Mouse (Mus musculus) adrenal gland, adult 18-20 months (tissue): ENCODE data around the gene Tpst1. TPM values are rescaled to one million over a fixed set of nuclear protein-coding genes. Genes with fewer than 3 reads are reported as not detected.
A peak's percentile ranks its signal among the peaks of the same experiment; 100 is the strongest.
"Not testable (repeated sequence)": the region's sequence is repeated elsewhere in the genome, so short reads cannot be mapped to it uniquely, and the experiment has no call there.

Experiments used
- DNase-seq, 2 experiments: peaks; one replicate each; pipeline ENCODE4 v3.0.0; 2021 to 2022; ENCODE audit warnings: low spot score in 2 of 2
- long read RNA-seq, 2 experiments: library from polyadenylated mRNA; stranded (forward); transcript quantifications; one replicate each; pipeline ENCODE4 v2.0.0; 2021
- total RNA-seq, 2 experiments: library from RNA; stranded (reverse); gene quantifications; 1 replicate in 1 of 2; 2 replicates in 1 of 2; pipeline ENCODE4 v1.2.3; 2021

Tpst1 gene
- 10 to 100 TPM; 27.2 to 28.8 TPM for total RNA-seq
- long read RNA-seq, experiment 1, transcript Tpst1-201 (6 exons, 2,050 nt) = major isoform, 25 of 30 reads
- long read RNA-seq, experiment 1, partial matches to known transcripts = 1 of 30 reads
- long read RNA-seq, experiment 1, other reads (novel, unspliced or antisense) = 4 of 30 reads
- long read RNA-seq, experiment 2, transcript Tpst1-201 (6 exons, 2,050 nt) = major isoform, 57 of 71 reads
- long read RNA-seq, experiment 2, partial matches to known transcripts = 6 of 71 reads
- long read RNA-seq, experiment 2, other reads (novel, unspliced or antisense) = 8 of 71 reads

DNA sequence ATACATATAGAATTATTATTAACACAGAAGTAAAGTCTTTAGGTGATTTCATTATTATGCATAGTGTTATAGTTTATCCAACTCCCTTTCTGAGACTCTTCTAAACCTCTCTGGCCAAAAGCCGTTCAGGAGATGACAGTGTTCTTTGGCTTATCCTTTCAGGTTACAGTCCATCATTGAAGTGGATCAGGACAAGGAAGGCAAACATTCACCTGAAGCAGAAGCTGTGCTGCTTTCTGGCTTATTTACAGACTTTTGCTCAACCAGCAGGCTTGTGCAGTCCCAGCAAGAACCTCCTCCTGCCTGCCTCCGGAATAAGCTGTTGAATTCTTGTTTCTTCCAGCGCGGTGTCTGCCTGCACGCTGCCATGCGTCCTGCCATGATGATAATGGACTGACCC is at the start of gene Tpst1:
TSS of gene Tpst1 (plus strand) at position 301 of the 400 bp plus-strand sequence.
- DNase-seq = no peak

DNA sequence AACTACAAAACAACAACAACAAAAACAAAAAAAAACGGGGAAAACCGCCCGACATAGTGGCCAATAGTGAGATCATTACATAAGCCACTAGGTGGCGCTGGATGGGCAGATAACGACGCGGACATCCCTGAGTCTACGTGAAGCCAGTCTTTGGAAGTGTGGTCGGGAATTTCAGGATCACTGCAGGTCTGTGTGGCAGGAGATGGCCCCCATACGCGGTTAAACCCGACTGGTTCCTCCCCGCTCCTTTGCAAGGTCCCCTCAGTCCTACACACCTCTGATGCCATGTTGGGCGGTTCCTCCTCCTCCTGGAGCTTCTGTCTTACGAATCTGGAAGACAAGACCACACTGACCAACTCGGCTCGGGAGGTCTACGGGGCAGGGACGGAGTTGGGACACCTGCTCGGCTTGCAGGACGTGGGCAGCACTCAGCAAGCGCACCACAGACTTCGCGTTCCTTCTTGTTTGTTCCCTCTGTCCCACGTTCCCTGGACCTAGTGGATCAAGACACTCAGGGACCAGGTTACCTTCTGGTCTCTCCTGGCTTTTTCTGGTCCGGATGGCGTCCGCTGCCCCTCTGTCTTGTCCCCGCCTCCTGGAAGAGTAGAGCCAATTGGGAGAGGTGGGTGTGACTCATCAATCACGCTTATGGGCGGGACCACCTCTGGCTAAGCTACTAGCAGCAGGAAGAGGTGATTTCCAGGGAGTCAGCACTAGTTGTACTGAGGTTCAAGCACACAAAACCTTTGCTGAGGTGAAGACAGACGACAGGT is 49.2 kb upstream of the Tpst1 start:
- peak; percentile 76 to 80 for DNase-seq

DNA sequence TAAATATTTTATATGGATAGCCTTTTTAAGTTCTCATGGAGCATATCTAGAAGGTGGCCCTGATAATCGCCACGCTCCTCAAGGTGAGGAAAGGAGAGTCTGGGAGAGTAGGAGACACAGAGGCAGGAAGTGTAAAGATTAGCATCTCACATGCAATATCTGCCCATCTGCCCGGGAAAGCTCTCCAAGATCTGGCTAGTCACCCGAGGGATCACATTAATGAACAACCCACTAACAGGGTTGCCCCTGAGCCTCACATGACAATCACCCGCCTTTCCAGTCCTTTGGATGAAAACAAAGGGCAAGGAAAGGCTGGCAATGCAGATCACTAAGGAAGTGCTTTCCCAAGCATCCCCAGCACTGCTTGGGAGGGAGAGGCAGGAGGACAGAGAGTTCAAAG is 46.0 kb upstream of the Tpst1 start:
- DNase-seq = no peak

DNA sequence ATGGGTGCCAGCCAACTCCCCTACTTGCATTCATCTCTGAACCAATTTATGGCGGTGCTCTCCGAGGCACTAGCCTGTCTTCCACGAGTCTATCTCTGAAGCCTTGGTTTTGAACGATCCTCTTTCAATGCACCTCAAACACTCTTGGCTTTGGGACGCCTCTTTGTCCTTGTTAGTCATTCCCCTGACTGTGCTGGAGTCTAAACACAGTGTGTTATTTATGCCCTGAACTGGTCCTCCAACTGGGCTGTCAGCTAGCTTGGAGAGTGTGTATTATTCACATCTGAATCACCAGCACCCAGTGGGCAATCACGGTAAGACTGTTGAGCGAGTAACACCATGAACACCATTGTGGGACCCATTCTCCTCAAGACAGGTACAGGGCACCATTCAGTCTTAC is 45.4 kb upstream of the Tpst1 start:
- peak in 1 of 2 experiments; percentile 22 for DNase-seq

GRCm38 (mm10) chr5:130029142-130029897 is 43.8 kb upstream of the Tpst1 start, which contains the start of the genes Asl and Crcp:
Gene Asl, minus strand, starts transcription at chr5:130029247.
Gene Crcp, plus strand, starts transcription at chr5:130029290.
- DNase-seq = peak; percentile 83 to 86

GRCm38 (mm10) chr5:130031410-130032390 is 41.4 kb upstream of the Tpst1 start:
- DNase-seq = peak in 1 of 2 experiments; percentile 45

GRCm38 (mm10) chr5:130033869-130034268 is 39.3 kb upstream of the Tpst1 start:
- DNase-seq = no peak

DNA sequence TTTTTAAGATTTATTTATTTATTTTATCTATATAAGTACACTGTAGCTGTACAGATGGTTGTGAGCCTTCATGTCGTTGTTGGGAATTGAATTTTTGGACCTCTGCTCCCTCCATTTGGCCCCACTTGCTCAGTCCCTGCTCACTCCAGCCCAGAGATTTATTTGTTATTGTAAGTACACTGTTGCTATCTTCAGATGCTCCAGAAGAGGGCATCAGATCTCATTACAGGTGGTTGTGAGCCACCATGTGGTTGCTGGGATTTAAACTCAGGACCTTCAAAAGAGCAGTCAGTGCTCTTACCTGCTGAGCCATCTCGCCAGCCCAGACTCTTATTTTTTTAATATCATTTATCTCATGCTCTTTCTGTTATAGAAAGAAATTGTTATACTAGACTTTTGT is 36.8 kb upstream of the Tpst1 start:
- DNase-seq = not testable (repeated sequence)

- DNase-seq = peak; percentile 60
These were observed 35.2 kb upstream of the Tpst1 start for GRCm38 (mm10) chr5:130037752-130038455.

DNA sequence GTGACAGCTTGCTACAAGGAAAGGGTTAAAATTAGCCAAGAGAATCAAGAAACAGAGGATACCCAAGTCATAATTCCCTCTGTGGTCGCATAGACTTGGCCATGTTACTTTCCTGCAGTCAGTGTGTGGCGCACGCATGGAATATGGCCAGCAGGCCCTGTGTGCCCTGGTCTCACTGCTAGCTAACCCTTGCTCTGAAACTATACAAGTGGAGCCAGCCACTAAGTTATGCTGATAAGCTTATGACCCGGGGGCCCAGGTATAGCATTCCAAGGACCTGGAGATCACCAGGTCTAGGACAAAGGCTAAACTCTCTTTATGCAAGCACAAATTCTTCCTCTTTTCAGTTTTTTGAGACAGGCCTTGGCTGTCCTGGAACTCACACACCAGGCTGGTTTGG is 32.3 kb upstream of the Tpst1 start:
- no peak for DNase-seq

- no peak for DNase-seq
These were observed 31.9 kb upstream of the Tpst1 start for GRCm38 (mm10) chr5:130041262-130041661.

DNA sequence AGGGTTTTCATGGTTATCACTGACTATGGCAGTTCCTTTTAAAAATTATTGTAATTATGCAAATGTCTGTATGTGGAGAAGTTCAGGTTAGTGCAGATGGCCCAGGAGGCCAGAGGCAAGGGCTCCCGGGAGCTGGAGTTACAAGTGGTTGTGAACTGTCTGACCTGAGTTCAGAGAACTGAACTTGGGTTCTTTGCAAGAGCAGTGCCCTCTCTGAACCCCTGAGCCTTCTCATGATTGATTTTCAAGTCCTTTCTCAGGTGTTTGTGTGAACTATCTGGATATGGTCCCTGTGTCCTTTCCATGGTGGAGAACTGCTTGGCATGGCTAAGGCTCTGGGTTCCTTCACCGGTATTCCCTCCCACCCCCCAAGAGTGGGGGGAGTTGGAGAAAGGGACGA is 29.4 kb upstream of the Tpst1 start:
- DNase-seq = no peak

GRCm38 (mm10) chr5:130044201-130044695 is 28.9 kb upstream of the Tpst1 start:
- peak in 1 of 2 experiments; percentile 46 for DNase-seq

DNA sequence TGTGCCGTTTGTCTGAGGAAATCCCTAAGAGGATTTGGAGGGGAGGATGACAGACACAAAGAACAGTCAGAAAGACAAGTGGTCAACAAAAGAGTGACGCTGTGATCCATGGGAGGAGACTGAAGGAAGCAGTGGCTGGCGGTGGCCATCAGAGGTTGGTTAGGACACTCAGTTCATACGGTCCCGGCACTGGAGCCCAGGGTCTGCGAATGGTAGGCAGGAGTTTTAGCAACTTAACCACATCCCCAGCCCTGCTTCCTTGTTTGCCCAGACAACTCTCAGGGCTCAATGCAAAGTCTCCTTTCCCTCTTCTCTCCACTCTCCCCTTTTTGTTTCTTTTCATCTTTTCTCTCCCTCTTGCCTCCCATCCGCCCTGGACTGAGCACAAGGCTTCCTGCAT is 27.0 kb upstream of the Tpst1 start:
- no peak for DNase-seq

- DNase-seq = no peak
These were observed 26.5 kb upstream of the Tpst1 start for GRCm38 (mm10) chr5:130046589-130046988.

GRCm38 (mm10) chr5:130047013-130047412 is 26.1 kb upstream of the Tpst1 start:
- DNase-seq = no peak

GRCm38 (mm10) chr5:130048786-130049520 is 24.2 kb upstream of the Tpst1 start:
- DNase-seq = no peak

GRCm38 (mm10) chr5:130050416-130050815 is 22.7 kb upstream of the Tpst1 start:
- DNase-seq = no peak
